Comparison of ENCODE assay signal across 24 mouse cellular contexts in genomic region chr5:99471790-99472189, GRCm38 (mm10).
DNase-seq lines count a peak whose midpoint lies in the region; ATAC-seq and TF ChIP-seq lines count a peak whose summit lies in the region.
"Had no signal": no experiment of that assay in that cellular context is flagged by ENCODE, and none has a peak within 500 bp of the region (broad histone marks: within the 10 kb centered on the region; RNA-seq: fewer than 3 reads in every experiment).

No protein-coding gene starts in this region.

- no peak for TF ChIP-seq CTCF in heart, adult 2 months (IDR thresholded peaks at IDR 0.05)

- no peaks in the 10 kb centered on the region for H3K36me3 ChIP-seq in forebrain, embryonic 13.5 days (ENCODE audit: poor library complexity, severe bottlenecking)
- H3K36me3 ChIP-seq in forebrain, embryonic 11.5 days (ENCODE audit: control insufficient read depth, insufficient read depth, low read length) = no peaks in the 10 kb centered on the region
- no peaks in the 10 kb centered on the region for H3K36me3 ChIP-seq in forebrain, embryonic 16.5 days (ENCODE audit: control insufficient read depth, insufficient read depth)
- no peaks in the 10 kb centered on the region for H3K36me3 ChIP-seq in forebrain, embryonic 10.5 days (replicated peaks)
- peaks cover 5% of the 10 kb centered on the region for H3K36me3 ChIP-seq in heart, adult 2 months (ENCODE audit: control insufficient read depth, insufficient read depth, low read length)
- H3K36me3 ChIP-seq in heart, embryonic 10.5 days = no peaks in the 10 kb centered on the region
- H3K36me3 ChIP-seq in heart, embryonic 12.5 days = no peaks in the 10 kb centered on the region
- H3K36me3 ChIP-seq: hindbrain, embryonic 10.5 days; hindbrain, embryonic 13.5 days; intestine, embryonic 15.5 days; kidney, embryonic 15.5 days had no signal

- TF ChIP-seq EP300 in heart, adult 2 months (IDR thresholded peaks at IDR 0.05; ENCODE audit: insufficient read depth, low read depth, low read length) = no peak

- no peak for TF ChIP-seq POLR2A in heart, adult 2 months (IDR thresholded peaks at IDR 0.05; ENCODE audit: insufficient read depth, low read depth, low read length)

- H3K4me2 ChIP-seq in forebrain, embryonic 13.5 days = no peak overlapping the region
- H3K4me2 ChIP-seq in forebrain, embryonic 11.5 days (ENCODE audit: low read depth, low read length, severe bottlenecking) = no peak overlapping the region
- H3K4me2 ChIP-seq in forebrain, embryonic 16.5 days (ENCODE audit: low read length) = no peak overlapping the region
- no peak overlapping the region for H3K4me2 ChIP-seq in heart, embryonic 12.5 days
- H3K4me2 ChIP-seq: hindbrain, embryonic 13.5 days; intestine, embryonic 15.5 days; kidney, embryonic 15.5 days had no signal

- H3K9ac ChIP-seq in forebrain, embryonic 13.5 days = no peak overlapping the region
- no peak overlapping the region for H3K9ac ChIP-seq in forebrain, embryonic 11.5 days (ENCODE audit: low read length)
- no peak overlapping the region for H3K9ac ChIP-seq in forebrain, embryonic 16.5 days (replicated peaks; ENCODE audit: low read depth, low read length)
- H3K9ac ChIP-seq in heart, adult 2 months (ENCODE audit: low read depth, low read length) = no peak overlapping the region
- H3K9ac ChIP-seq in heart, embryonic 12.5 days = no peak overlapping the region
- H3K9ac ChIP-seq: hindbrain, embryonic 13.5 days; intestine, embryonic 15.5 days; kidney, embryonic 15.5 days had no signal

- H3K4me1 ChIP-seq in forebrain, embryonic 13.5 days = no peaks in the 10 kb centered on the region
- H3K4me1 ChIP-seq in forebrain, embryonic 11.5 days (replicated peaks; ENCODE audit: control insufficient read depth, insufficient read depth, low read length) = no peaks in the 10 kb centered on the region
- no peaks in the 10 kb centered on the region for H3K4me1 ChIP-seq in forebrain, embryonic 16.5 days (replicated peaks; ENCODE audit: control insufficient read depth, insufficient read depth, low read length)
- peaks cover 39% of the 10 kb centered on the region for H3K4me1 ChIP-seq in forebrain, embryonic 10.5 days
- peaks cover 5% of the 10 kb centered on the region for H3K4me1 ChIP-seq in heart, adult 2 months (ENCODE audit: control insufficient read depth, insufficient read depth, low read length)
- peaks cover 17% of the 10 kb centered on the region for H3K4me1 ChIP-seq in heart, embryonic 10.5 days
- H3K4me1 ChIP-seq in heart, embryonic 12.5 days (replicated peaks) = peaks cover 16% of the 10 kb centered on the region
- H3K4me1 ChIP-seq: intestine, embryonic 15.5 days had no signal

- 0 out of 2 replicates have a peak, but pooled peaks have one; percentile 33 for ATAC-seq in forebrain, embryonic 13.5 days
- ATAC-seq in forebrain, embryonic 11.5 days (replicated peaks; ENCODE audit: low FRiP score) = no peak
- ATAC-seq in forebrain, embryonic 16.5 days = peak; percentile 54
- ATAC-seq in heart, embryonic 12.5 days (ENCODE audit: insufficient number of reproducible peaks, low FRiP score) = no peak
- ATAC-seq: activated CD4-positive, CD25-positive, alpha-beta regulatory T cell, adult 4 months; hindbrain, embryonic 16.5 days; intestine, embryonic 15.5 days had no signal

- intact Hi-C loops in heart, adult 2 months (cut with DNase I) = loop anchor here (2.0 to 5.0 kb wide), 2 partner anchors 101 to 219 kb away; no protein-coding TSS in a partner anchor
- intact Hi-C loops in heart, postnatal 10 days (cut with DNase I) = no loop called here

- H3K27ac ChIP-seq in forebrain, embryonic 13.5 days = no peak overlapping the region
- no peak overlapping the region for H3K27ac ChIP-seq in forebrain, embryonic 11.5 days (ENCODE audit: low read depth, low read length)
- H3K27ac ChIP-seq in forebrain, embryonic 16.5 days (ENCODE audit: low read length) = no peak overlapping the region
- H3K27ac ChIP-seq in forebrain, embryonic 10.5 days = no peak overlapping the region
- H3K27ac ChIP-seq in heart, adult 2 months = peak overlapping the region; percentile 76
- H3K27ac ChIP-seq in heart, embryonic 10.5 days = peak overlapping the region; percentile 29; the same call in 1 of the 2 replicates
- no peak overlapping the region for H3K27ac ChIP-seq in heart, embryonic 12.5 days (ENCODE audit: poor library complexity, severe bottlenecking)
- H3K27ac ChIP-seq: hindbrain, embryonic 10.5 days; hindbrain, embryonic 13.5 days; intestine, embryonic 15.5 days; kidney, embryonic 15.5 days had no signal

- WGBS in forebrain, embryonic 13.5 days = 70% methylated on average over 4 of the region's 4 CpGs
- WGBS in forebrain, embryonic 11.5 days = 86% methylated on average over 4 of the region's 4 CpGs
- WGBS in forebrain, embryonic 16.5 days = 42% methylated on average over 4 of the region's 4 CpGs
- WGBS in forebrain, embryonic 10.5 days = 90% methylated on average over 4 of the region's 4 CpGs
- 36% methylated on average over 4 of the region's 4 CpGs for WGBS in heart, adult 2 months
- 50% methylated on average over 4 of the region's 4 CpGs for WGBS in heart, embryonic 10.5 days
- WGBS in heart, embryonic 12.5 days = 50% methylated on average over 4 of the region's 4 CpGs

- no peak overlapping the region for H3K4me3 ChIP-seq in forebrain, embryonic 13.5 days
- H3K4me3 ChIP-seq in forebrain, embryonic 11.5 days (ENCODE audit: low read depth, low read length) = no peak overlapping the region
- no peak overlapping the region for H3K4me3 ChIP-seq in forebrain, embryonic 16.5 days (replicated peaks; ENCODE audit: low read length)
- H3K4me3 ChIP-seq in forebrain, embryonic 10.5 days = no peak overlapping the region
- no peak overlapping the region for H3K4me3 ChIP-seq in heart, adult 2 months
- H3K4me3 ChIP-seq in heart, embryonic 10.5 days = no peak overlapping the region
- H3K4me3 ChIP-seq in heart, embryonic 12.5 days = no peak overlapping the region
- H3K4me3 ChIP-seq: hindbrain, embryonic 10.5 days; hindbrain, embryonic 13.5 days; intestine, embryonic 15.5 days; kidney, embryonic 15.5 days had no signal

- peaks cover 6% of the 10 kb centered on the region; the same call in 1 of the 2 replicates for H3K27me3 ChIP-seq in forebrain, embryonic 13.5 days
- no peaks in the 10 kb centered on the region for H3K27me3 ChIP-seq in forebrain, embryonic 11.5 days (ENCODE audit: control insufficient read depth, insufficient read depth, low read length)
- no peaks in the 10 kb centered on the region for H3K27me3 ChIP-seq in forebrain, embryonic 16.5 days (replicated peaks; ENCODE audit: control insufficient read depth, insufficient read depth, low read length)
- peaks cover 65% of the 10 kb centered on the region for H3K27me3 ChIP-seq in forebrain, embryonic 10.5 days (ENCODE audit: poor library complexity, severe bottlenecking)
- no peaks in the 10 kb centered on the region for H3K27me3 ChIP-seq in heart, adult 2 months (ENCODE audit: control insufficient read depth, insufficient read depth, low read length)
- no peaks in the 10 kb centered on the region for H3K27me3 ChIP-seq in heart, embryonic 10.5 days (ENCODE audit: insufficient read depth, poor library complexity, severe bottlenecking)
- no peaks in the 10 kb centered on the region for H3K27me3 ChIP-seq in heart, embryonic 12.5 days (replicated peaks)
- H3K27me3 ChIP-seq: hindbrain, embryonic 13.5 days; intestine, embryonic 15.5 days had no signal

- no peaks in the 10 kb centered on the region for H3K79me2 ChIP-seq in heart, adult 2 months (replicated peaks; ENCODE audit: control insufficient read depth, insufficient read depth, low read length)

- no peaks in the 10 kb centered on the region for H3K9me3 ChIP-seq in forebrain, embryonic 13.5 days (replicated peaks)
- H3K9me3 ChIP-seq in forebrain, embryonic 11.5 days (ENCODE audit: control insufficient read depth, low read length) = no peaks in the 10 kb centered on the region
- H3K9me3 ChIP-seq in forebrain, embryonic 16.5 days (ENCODE audit: control insufficient read depth, low read length) = no peaks in the 10 kb centered on the region
- H3K9me3 ChIP-seq in forebrain, embryonic 10.5 days = no peaks in the 10 kb centered on the region
- no peaks in the 10 kb centered on the region for H3K9me3 ChIP-seq in heart, embryonic 10.5 days
- H3K9me3 ChIP-seq in heart, embryonic 12.5 days (replicated peaks) = no peaks in the 10 kb centered on the region
- H3K9me3 ChIP-seq: hindbrain, embryonic 10.5 days; hindbrain, embryonic 13.5 days; intestine, embryonic 15.5 days; kidney, embryonic 15.5 days had no signal

- no peak for DNase-seq in forebrain, embryonic 11.5 days (ENCODE audit: low spot score)
- DNase-seq in forebrain, embryonic 10.5 days (ENCODE audit: extremely low spot score, low spot score) = no peak
- no peak for DNase-seq in heart, adult 2 months
- no peak for DNase-seq in heart, postnatal 10 days
- DNase-seq in heart, embryonic 10.5 days (ENCODE audit: low spot score) = no peak
- DNase-seq: adrenal gland, adult 8-10 months; adrenal gland, postnatal 25 days; cerebellum, adult 18-20 months; cerebellum, adult 9-10 months; cerebellum, postnatal 14 days; gastrocnemius, postnatal 10 days; gastrocnemius, postnatal 36 days; kidney, adult 11 months; kidney, adult 8-10 months; kidney, postnatal 10 days had no signal

Comparison
In these comparisons a context has a peak if more than half of its experiments do, and no peak if none do; other contexts are left out.
1. ATAC-seq: peak in forebrain, embryonic 13.5 days (single experiment) and forebrain, embryonic 16.5 days (single experiment); none in forebrain, embryonic 11.5 days (single experiment) and heart, embryonic 12.5 days (single experiment).
2. H3K27ac ChIP-seq: peak in heart, adult 2 months (single experiment) and heart, embryonic 10.5 days (single experiment); none in forebrain, embryonic 13.5 days (single experiment), forebrain, embryonic 11.5 days (single experiment), forebrain, embryonic 16.5 days (single experiment), forebrain, embryonic 10.5 days (single experiment) and heart, embryonic 12.5 days (single experiment).